Mouse (Mus musculus): ENCODE measurements around the gene Dnph1. TPM values are rescaled to one million over a fixed set of nuclear protein-coding genes. Genes with fewer than 3 reads are reported as not detected.
A peak's percentile ranks its signal among the peaks of the same experiment; 100 is the strongest.

The Dnph1 gene
- polyA plus RNA-seq, 1 experiment from 2014 or later, result 17.5 TPM

GRCm38 (mm10) chr17:46543661-46544060, 47.1 kb downstream of the Dnph1 start:
- no peak overlapping the region for H3K27ac ChIP-seq (replicated peaks)
- 75% methylated on average over 12 of the region's 12 CpGs for WGBS (ENCODE audit: insufficient replicate concordance)
- peaks cover 16% of the 10 kb centered on the region for H3K4me1 ChIP-seq (replicated peaks)
- H3K9me3 ChIP-seq (replicated peaks), result no peaks in the 10 kb centered on the region
- peaks cover 4% of the 10 kb centered on the region for H3K36me3 ChIP-seq (replicated peaks)
- peaks cover 40% of the 10 kb centered on the region for H3K27me3 ChIP-seq
- no peak overlapping the region for H3K4me2 ChIP-seq
- no peak overlapping the region for H3K9ac ChIP-seq
- ATAC-seq (ENCODE audit: insufficient read depth), result no peak
- H3K4me3 ChIP-seq (replicated peaks), result no peak overlapping the region

GRCm38 (mm10) chr17:46545813-46546564, 49.5 kb downstream of the Dnph1 start, which contains the start of gene Cul9:
Gene Cul9, minus strand, starts transcription at chr17:46546388.
- ATAC-seq (ENCODE audit: insufficient read depth), result no peak
- WGBS (ENCODE audit: insufficient replicate concordance), result 4% methylated on average over 49 of the region's 49 CpGs
- H3K4me3 ChIP-seq (replicated peaks), result peak within 1 kb of the TSS; percentile 50

GRCm38 (mm10) chr17:46546591-46546990, 50.1 kb downstream of the Dnph1 start:
- H3K27me3 ChIP-seq, result peaks cover 40% of the 10 kb centered on the region
- peaks cover 31% of the 10 kb centered on the region for H3K36me3 ChIP-seq (replicated peaks)
- ATAC-seq (ENCODE audit: insufficient read depth), result no peak
- no peaks in the 10 kb centered on the region for H3K9me3 ChIP-seq (replicated peaks)
- no peak overlapping the region for H3K9ac ChIP-seq
- WGBS (ENCODE audit: insufficient replicate concordance), result 28% methylated on average over 7 of the region's 7 CpGs
- H3K4me1 ChIP-seq (replicated peaks), result peaks cover 16% of the 10 kb centered on the region
- H3K27ac ChIP-seq (replicated peaks), result no peak overlapping the region
- H3K4me2 ChIP-seq, result peak overlapping the region; percentile 71
- H3K4me3 ChIP-seq (replicated peaks), result peak overlapping the region; percentile 50

More at GRCm38 (mm10) chr17:46545813-46546564, 49.5 kb downstream of the Dnph1 start, which contains the start of gene Cul9:
- no peak within 1 kb of the TSS for H3K9ac ChIP-seq
- H3K27me3 ChIP-seq, result peaks cover 40% of the 10 kb centered on the region
- H3K4me2 ChIP-seq, result peak within 1 kb of the TSS; percentile 71
- no peak within 1 kb of the TSS for H3K27ac ChIP-seq (replicated peaks)
- H3K4me1 ChIP-seq (replicated peaks), result peaks cover 16% of the 10 kb centered on the region
- H3K36me3 ChIP-seq (replicated peaks), result peaks cover 25% of the 10 kb centered on the region
- H3K9me3 ChIP-seq (replicated peaks), result no peaks in the 10 kb centered on the region

- Histone ChIP-seq H3K27me3 (peaks cover 40% of the 10 kb centered on the region), H3K9me3 (replicated peaks) (no peaks in the 10 kb centered on the region), H3K4me1 (replicated peaks) (peaks cover 16% of the 10 kb centered on the region), H3K4me3 (replicated peaks) (no peak overlapping the region), H3K36me3 (replicated peaks) (peaks cover 35% of the 10 kb centered on the region), H3K4me2 (no peak overlapping the region), H3K9ac (no peak overlapping the region), H3K27ac (replicated peaks) (no peak overlapping the region)
- WGBS (ENCODE audit: insufficient replicate concordance), result 32% methylated on average over 8 of the region's 8 CpGs
- no peak for ATAC-seq (ENCODE audit: insufficient read depth)
These were observed 50.5 kb downstream of the Dnph1 start for GRCm38 (mm10) chr17:46546995-46547394.

GRCm38 (mm10) chr17:46547923-46548322, 51.4 kb downstream of the Dnph1 start:
- Histone ChIP-seq H3K4me2 (no peak overlapping the region), H3K4me3 (replicated peaks) (no peak overlapping the region), H3K36me3 (replicated peaks) (peaks cover 39% of the 10 kb centered on the region), H3K9me3 (replicated peaks) (no peaks in the 10 kb centered on the region), H3K9ac (no peak overlapping the region), H3K4me1 (replicated peaks) (peaks cover 21% of the 10 kb centered on the region), H3K27ac (replicated peaks) (no peak overlapping the region), H3K27me3 (peaks cover 40% of the 10 kb centered on the region)
- no peak for ATAC-seq (ENCODE audit: insufficient read depth)
- 37% methylated on average over 3 of the region's 3 CpGs for WGBS (ENCODE audit: insufficient replicate concordance)

- Histone ChIP-seq H3K27ac (replicated peaks) (no peak overlapping the region), H3K4me1 (replicated peaks) (peaks cover 29% of the 10 kb centered on the region), H3K4me2 (no peak overlapping the region), H3K27me3 (peaks cover 40% of the 10 kb centered on the region), H3K9ac (no peak overlapping the region), H3K36me3 (replicated peaks) (peaks cover 39% of the 10 kb centered on the region), H3K9me3 (replicated peaks) (no peaks in the 10 kb centered on the region), H3K4me3 (replicated peaks) (no peak overlapping the region)
- ATAC-seq (ENCODE audit: insufficient read depth), result no peak
- WGBS (ENCODE audit: insufficient replicate concordance), result 72% methylated on average over 11 of the region's 11 CpGs
These were observed 52.2 kb downstream of the Dnph1 start for GRCm38 (mm10) chr17:46548741-46549140.

- H3K4me3 ChIP-seq (replicated peaks), result no peak overlapping the region
- peaks cover 39% of the 10 kb centered on the region for H3K27me3 ChIP-seq
- peaks cover 33% of the 10 kb centered on the region for H3K4me1 ChIP-seq (replicated peaks)
- H3K9ac ChIP-seq, result no peak overlapping the region
- no peak overlapping the region for H3K4me2 ChIP-seq
- no peak overlapping the region for H3K27ac ChIP-seq (replicated peaks)
- no peak; the same call in 1 of the 2 replicates for ATAC-seq (ENCODE audit: insufficient read depth)
- WGBS (ENCODE audit: insufficient replicate concordance), result 44% methylated on average over 8 of the region's 8 CpGs
- peaks cover 39% of the 10 kb centered on the region for H3K36me3 ChIP-seq (replicated peaks)
- no peaks in the 10 kb centered on the region for H3K9me3 ChIP-seq (replicated peaks)
These were observed 52.7 kb downstream of the Dnph1 start for GRCm38 (mm10) chr17:46549193-46549592.

Other genes with a start within 250 kb of the Dnph1 start
- 29.0 and 30.6 TPM in 2 replicates for gene Polr1c, start 248.7 kb upstream of the Dnph1 start, polyA plus RNA-seq (2015; fragmentation: Nextera tagmentation; extraction: Ambion mirVana)
- gene Yipf3, start 248.6 kb upstream of the Dnph1 start, polyA plus RNA-seq (2015; fragmentation: Nextera tagmentation; extraction: Ambion mirVana), result 44.2 and 59.9 TPM in 2 replicates
- 0.08 TPM in 1 of 2 replicates, not detected in the other for gene Lrrc73, start 243.2 kb upstream of the Dnph1 start, polyA plus RNA-seq (2015; fragmentation: Nextera tagmentation; extraction: Ambion mirVana)
- gene Tjap1, start 213.7 kb upstream of the Dnph1 start, polyA plus RNA-seq (2015; fragmentation: Nextera tagmentation; extraction: Ambion mirVana), result 9.8 and 10.5 TPM in 2 replicates
- gene Dlk2, start 199.3 kb upstream of the Dnph1 start, polyA plus RNA-seq (2015; fragmentation: Nextera tagmentation; extraction: Ambion mirVana), result 0.24 TPM in 1 of 2 replicates, not detected in the other
- 1.8 and 2.0 TPM in 2 replicates for gene Abcc10, start 168.4 kb upstream of the Dnph1 start, polyA plus RNA-seq (2015; fragmentation: Nextera tagmentation; extraction: Ambion mirVana)
- gene Zfp318, start 113.0 kb upstream of the Dnph1 start, polyA plus RNA-seq (2015; fragmentation: Nextera tagmentation; extraction: Ambion mirVana), result 1.5 and 1.7 TPM in 2 replicates
- gene Crip3, start 67.8 kb upstream of the Dnph1 start, polyA plus RNA-seq (2015; fragmentation: Nextera tagmentation; extraction: Ambion mirVana), result not detected in 2 replicates
- not detected in 2 replicates for gene Slc22a7, start 58.3 kb upstream of the Dnph1 start, polyA plus RNA-seq (2015; fragmentation: Nextera tagmentation; extraction: Ambion mirVana)
- gene Ttbk1, start 9.0 kb upstream of the Dnph1 start, polyA plus RNA-seq (2015; fragmentation: Nextera tagmentation; extraction: Ambion mirVana), result 0.01 TPM in 2 replicates
- 0.50 and 0.51 TPM in 2 replicates for gene Cul9, start 49.7 kb downstream of the Dnph1 start, polyA plus RNA-seq (2015; fragmentation: Nextera tagmentation; extraction: Ambion mirVana)
- gene Srf, start 59.5 kb downstream of the Dnph1 start, polyA plus RNA-seq (2015; fragmentation: Nextera tagmentation; extraction: Ambion mirVana), result 2.2 and 3.1 TPM in 2 replicates
- 7.8 and 9.1 TPM in 2 replicates for gene Ptk7, start 132.8 kb downstream of the Dnph1 start, polyA plus RNA-seq (2015; fragmentation: Nextera tagmentation; extraction: Ambion mirVana)
- gene Klc4, start 149.3 kb downstream of the Dnph1 start, polyA plus RNA-seq (2015; fragmentation: Nextera tagmentation; extraction: Ambion mirVana), result 9.3 and 10.3 TPM in 2 replicates
- gene Mrpl2, start 149.5 kb downstream of the Dnph1 start, polyA plus RNA-seq (2015; fragmentation: Nextera tagmentation; extraction: Ambion mirVana), result 67.9 and 69.4 TPM in 2 replicates
- gene Cul7, start 153.6 kb downstream of the Dnph1 start, polyA plus RNA-seq (2015; fragmentation: Nextera tagmentation; extraction: Ambion mirVana), result 9.7 and 11.5 TPM in 2 replicates
- 21.5 and 22.6 TPM in 2 replicates for gene Rrp36, start 177.6 kb downstream of the Dnph1 start, polyA plus RNA-seq (2015; fragmentation: Nextera tagmentation; extraction: Ambion mirVana)
- gene Mea1, start 182.1 kb downstream of the Dnph1 start, polyA plus RNA-seq (2015; fragmentation: Nextera tagmentation; extraction: Ambion mirVana), result 55.1 and 56.7 TPM in 2 replicates
- gene Klhdc3, start 184.2 kb downstream of the Dnph1 start, polyA plus RNA-seq (2015; fragmentation: Nextera tagmentation; extraction: Ambion mirVana), result 53.4 and 57.4 TPM in 2 replicates
- gene Ppp2r5d, start 208.4 kb downstream of the Dnph1 start, polyA plus RNA-seq (2015; fragmentation: Nextera tagmentation; extraction: Ambion mirVana), result 28.4 and 33.2 TPM in 2 replicates
- gene Pex6, start 214.8 kb downstream of the Dnph1 start, polyA plus RNA-seq (2015; fragmentation: Nextera tagmentation; extraction: Ambion mirVana), result 9.7 and 11.9 TPM in 2 replicates
- 59.8 and 101 TPM in 2 replicates for gene Gnmt, start 232.5 kb downstream of the Dnph1 start, polyA plus RNA-seq (2015; fragmentation: Nextera tagmentation; extraction: Ambion mirVana)